Mouse (Mus musculus): ENCODE results near the gene Erbb2.

Gene Erbb2

GRCm38 (mm10) chr11:98418939-98419547, 6.8 kb downstream of the Erbb2 start:
- DNase-seq (ENCODE audit: low spot score in 2 of 2) = no peak

- no peak for DNase-seq (ENCODE audit: low spot score in 2 of 2)
Measured at GRCm38 (mm10) chr11:98426592-98426991, 14.3 kb downstream of the Erbb2 start.

GRCm38 (mm10) chr11:98428436-98428835, 16.2 kb downstream of the Erbb2 start:
- no peak for DNase-seq (ENCODE audit: low spot score in 2 of 2)

GRCm38 (mm10) chr11:98431743-98432502, 19.7 kb downstream of the Erbb2 start:
- no peak for DNase-seq (ENCODE audit: low spot score in 2 of 2)

- no peak for DNase-seq (ENCODE audit: low spot score in 2 of 2)
Measured at GRCm38 (mm10) chr11:98435723-98436122, 23.5 kb downstream of the Erbb2 start.

- DNase-seq (ENCODE audit: low spot score in 2 of 2) = no peak
Measured at GRCm38 (mm10) chr11:98437441-98437840, 25.2 kb downstream of the Erbb2 start.

- DNase-seq (ENCODE audit: low spot score in 2 of 2) = peak; percentile 96 to 99
Measured at GRCm38 (mm10) chr11:98438331-98439158, 26.3 kb downstream of the Erbb2 start, which contains the start of gene Mien1. Gene Mien1, minus strand, starts transcription at chr11:98438991.

GRCm38 (mm10) chr11:98443688-98444087, 31.4 kb downstream of the Erbb2 start:
- no peak for DNase-seq (ENCODE audit: low spot score in 2 of 2)

GRCm38 (mm10) chr11:98445238-98445637, 33.0 kb downstream of the Erbb2 start:
- no peak for DNase-seq (ENCODE audit: low spot score in 2 of 2)

GRCm38 (mm10) chr11:98445679-98446078, 33.4 kb downstream of the Erbb2 start:
- no peak for DNase-seq (ENCODE audit: low spot score in 2 of 2)

GRCm38 (mm10) chr11:98446213-98446561, 33.9 kb downstream of the Erbb2 start, which contains the start of gene Grb7:
Gene Grb7, plus strand, starts transcription at chr11:98446394.
- DNase-seq (ENCODE audit: low spot score in 2 of 2) = no peak

GRCm38 (mm10) chr11:98446562-98447474, 34.5 kb downstream of the Erbb2 start:
- DNase-seq (ENCODE audit: low spot score in 2 of 2) = no peak

- no peak for DNase-seq (ENCODE audit: low spot score in 2 of 2)
Measured at GRCm38 (mm10) chr11:98447475-98447834, 35.2 kb downstream of the Erbb2 start.

GRCm38 (mm10) chr11:98448191-98448790, 36.0 kb downstream of the Erbb2 start:
- DNase-seq (ENCODE audit: low spot score in 2 of 2) = no peak

GRCm38 (mm10) chr11:98449419-98449818, 37.1 kb downstream of the Erbb2 start:
- no peak for DNase-seq (ENCODE audit: low spot score in 2 of 2)

GRCm38 (mm10) chr11:98449921-98450771, 37.9 kb downstream of the Erbb2 start:
- DNase-seq (ENCODE audit: low spot score in 2 of 2) = no peak

GRCm38 (mm10) chr11:98455484-98455883, 43.2 kb downstream of the Erbb2 start:
- DNase-seq (ENCODE audit: low spot score in 2 of 2) = no peak

- no peak for DNase-seq (ENCODE audit: low spot score in 2 of 2)
Measured at GRCm38 (mm10) chr11:98456545-98456944, 44.3 kb downstream of the Erbb2 start.

GRCm38 (mm10) chr11:98456945-98457344, 44.7 kb downstream of the Erbb2 start:
- no peak for DNase-seq (ENCODE audit: low spot score in 2 of 2)
